Mouse (Mus musculus) mouse embryonic stem cell (cell line): ENCODE measurements around the gene Uqcrc2.

Experiments
- in situ Hi-C, 2 experiments: fragments of 300-500 bp; cut with MboI; formaldehyde crosslinking; loops; 1 replicate in 1 of 2; 3 replicates in 1 of 2; pipeline ENCODE4 v1.14.3; 2019 to 2020; ENCODE audit warnings: low sequenced_read_pairs in 2 of 2, low pct_unique_long_range_greater_than_20kb in 1 of 2, mixed read lengths in 1 of 2; ENCODE audit not compliant: unreplicated experiment in 1 of 2

Uqcrc2 gene

DNA sequence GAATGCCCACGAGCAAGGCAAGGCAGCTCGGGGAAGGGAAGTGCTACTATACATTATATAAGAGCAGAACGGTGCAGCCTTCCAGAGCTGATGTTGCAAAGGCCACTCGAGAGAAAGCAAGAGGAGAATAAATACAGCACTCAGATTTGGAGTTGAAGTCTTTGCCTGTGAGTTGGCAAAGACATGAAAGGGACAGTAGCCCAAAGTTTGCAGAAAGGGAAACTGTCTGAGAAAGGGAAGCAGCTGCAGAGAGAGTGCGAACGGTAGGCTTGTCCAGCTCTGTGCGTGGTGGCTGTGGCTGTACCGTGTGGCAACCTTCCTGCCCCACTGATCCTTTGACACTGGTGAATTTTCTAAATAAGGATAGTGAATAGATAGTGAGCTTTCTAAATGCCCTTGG lies 44.0 kb downstream of the Uqcrc2 start:
- in situ Hi-C loops = loop anchor here (10.0 kb wide), 2 partner anchors 236 to 246 kb away; partner anchors contain the start of gene Polr3e (in 1 of the 2)

DNA sequence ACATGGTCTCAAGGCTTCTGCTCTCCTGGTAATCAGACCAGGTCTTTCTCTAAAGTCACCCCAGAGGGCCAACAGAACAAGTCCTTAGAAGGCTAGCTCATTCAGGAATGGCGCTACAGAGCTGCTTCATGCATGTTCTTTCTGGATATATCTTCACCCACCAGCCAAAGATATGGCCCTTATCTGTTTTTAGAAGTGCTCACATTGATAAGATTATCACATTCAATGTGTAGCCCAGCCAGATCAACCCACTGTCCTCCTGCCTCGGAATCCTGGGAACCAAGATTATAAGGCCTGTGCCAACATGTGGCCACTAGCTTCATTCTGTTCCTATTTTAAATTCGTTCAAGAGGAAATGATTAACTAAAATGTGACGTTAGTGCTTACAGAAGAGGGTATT lies 47.0 kb downstream of the Uqcrc2 start:
- in situ Hi-C loops = no loop called here

DNA sequence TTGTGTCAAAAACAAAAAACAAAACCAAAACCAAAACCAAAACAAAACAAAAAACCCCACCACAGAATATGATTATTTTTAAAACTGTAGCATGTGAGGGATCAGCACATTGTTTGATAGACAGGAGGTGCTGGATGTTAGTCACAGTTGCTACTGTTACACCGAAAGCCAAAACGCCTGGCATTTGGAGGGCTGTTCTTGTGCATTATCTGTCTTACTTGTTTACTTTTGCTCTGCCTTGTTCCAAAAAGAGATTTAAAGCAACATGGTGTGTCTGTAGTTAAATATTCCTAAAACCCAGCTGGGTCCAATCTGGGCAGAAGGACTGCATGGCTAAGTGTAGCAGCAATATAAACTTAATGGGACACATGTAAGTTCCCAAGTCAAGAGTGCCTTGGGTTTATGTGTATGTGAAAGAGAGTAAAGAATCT lies 49.8 kb downstream of the Uqcrc2 start:
- in situ Hi-C loops = no loop called here

DNA sequence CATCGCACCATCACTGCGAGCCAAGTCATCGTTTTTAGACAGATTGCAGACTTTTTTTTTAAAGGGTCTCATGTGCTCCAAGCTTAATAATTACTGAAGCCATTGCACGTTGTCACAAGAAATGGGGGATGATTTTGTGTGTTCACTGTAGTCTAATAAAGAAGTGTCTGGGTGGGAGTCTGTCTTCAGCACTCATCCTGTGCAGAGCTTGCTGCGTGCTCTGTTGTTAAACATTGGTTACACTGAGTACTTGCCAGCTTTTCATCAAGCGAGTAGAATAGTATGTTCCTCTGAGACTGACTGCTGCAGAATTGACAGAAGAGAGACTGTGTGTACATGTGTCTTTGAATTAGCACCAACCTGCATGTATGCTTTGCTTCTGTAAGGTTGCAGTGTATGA lies 50.3 kb downstream of the Uqcrc2 start:
- in situ Hi-C loops = no loop called here

DNA sequence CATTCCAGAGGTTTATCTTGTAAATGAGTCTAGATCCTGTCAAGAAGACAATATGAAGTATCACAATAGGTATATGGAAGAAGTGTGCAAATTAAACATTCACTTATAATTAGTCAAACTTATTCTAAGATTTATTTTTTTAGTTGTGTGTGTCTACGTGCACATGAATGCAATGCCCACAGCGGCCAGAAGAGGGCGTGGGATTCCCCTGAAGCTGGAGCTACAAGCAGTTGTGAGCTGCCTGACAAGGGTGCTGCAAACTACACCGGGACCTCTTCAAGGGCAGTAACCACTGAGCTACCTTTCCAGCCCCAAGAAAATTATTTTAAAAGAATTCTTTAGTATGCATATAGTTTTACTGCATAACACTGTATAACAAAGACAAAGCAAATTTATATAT lies 55.7 kb downstream of the Uqcrc2 start:
- in situ Hi-C loops = no loop called here

DNA sequence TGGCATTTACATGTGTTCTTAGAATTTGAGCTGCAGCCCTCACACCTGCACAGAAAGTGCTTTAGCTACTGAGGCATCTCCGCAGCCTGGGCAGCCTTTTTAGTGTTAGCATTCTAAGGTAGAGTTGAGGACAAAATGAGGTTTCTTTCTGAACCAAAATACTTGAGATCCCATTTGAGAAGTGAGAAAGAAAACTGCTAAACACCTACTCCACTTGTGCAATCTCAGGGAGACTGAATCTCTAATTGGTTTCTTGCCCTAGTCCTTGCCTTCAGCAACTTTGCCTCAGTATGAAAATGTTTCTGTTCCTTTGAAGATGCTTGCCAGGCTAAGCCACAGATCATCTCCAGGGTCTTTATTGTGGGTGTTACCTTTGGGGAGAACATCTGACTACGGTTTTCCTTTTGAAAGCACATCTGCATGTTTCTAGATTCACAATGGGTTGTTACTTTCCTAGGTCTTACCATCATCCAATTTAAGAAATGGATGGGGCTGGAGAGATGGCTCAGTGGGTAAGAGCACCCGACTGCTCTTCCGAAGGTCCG lies 58.9 kb downstream of the Uqcrc2 start:
- in situ Hi-C loops = no loop called here

DNA sequence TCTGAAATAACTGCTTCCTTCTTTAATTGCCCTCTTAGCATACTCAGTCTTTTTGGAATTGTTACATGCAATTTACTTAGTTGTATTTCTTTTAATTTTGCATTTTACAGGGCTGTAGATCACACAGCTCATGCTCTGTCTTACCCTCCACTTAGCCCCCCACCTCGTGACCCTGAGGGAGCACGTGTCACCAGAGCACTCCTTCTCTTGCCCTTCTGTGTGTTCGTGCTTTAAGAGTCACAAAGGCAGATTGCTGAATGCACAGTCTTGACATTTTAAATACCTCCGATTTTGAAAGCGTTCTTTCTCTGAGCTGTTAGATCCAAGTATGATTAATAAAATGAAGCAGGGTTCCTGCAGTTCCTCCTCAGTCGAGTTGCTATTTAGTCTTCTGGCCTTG lies 60.2 kb downstream of the Uqcrc2 start:
- in situ Hi-C loops = no loop called here

DNA sequence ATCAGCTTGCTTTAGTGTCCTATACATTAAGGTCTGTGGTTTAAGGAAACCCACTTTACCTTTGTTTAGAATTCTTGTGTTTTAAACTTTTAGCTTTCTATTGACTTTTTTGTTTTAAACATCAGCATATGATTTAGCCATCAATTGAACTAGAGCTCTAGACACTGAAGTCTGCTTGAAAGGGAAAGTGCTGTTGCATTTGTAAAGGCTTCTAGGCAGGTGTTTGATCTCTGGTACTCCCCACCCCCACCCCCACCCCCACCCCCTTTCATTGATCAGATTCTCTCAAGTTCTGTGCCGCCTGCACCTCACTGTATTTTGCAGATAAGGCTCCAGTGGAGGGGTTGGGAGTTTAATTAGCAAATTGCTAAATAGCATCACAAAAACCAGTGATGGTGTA lies 60.7 kb downstream of the Uqcrc2 start:
- in situ Hi-C loops = no loop called here

DNA sequence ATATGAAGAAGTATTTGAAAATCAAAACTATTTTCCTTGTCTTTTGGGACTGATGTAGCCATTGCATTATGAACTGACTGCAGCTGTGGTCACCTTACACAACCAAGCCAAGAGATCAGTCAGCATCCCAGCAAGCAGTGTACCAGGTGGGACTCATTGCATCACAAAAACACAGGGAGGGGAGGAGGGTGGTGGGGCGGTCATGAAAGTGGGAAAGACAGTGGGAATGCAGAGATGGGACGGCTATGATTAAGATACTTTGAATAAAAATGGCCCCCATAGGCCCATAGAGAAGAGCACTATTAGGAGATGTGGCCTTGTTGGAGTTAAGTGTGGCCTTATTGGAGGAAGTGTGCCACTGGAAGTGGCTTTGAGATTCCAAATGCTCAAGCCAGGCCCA lies 61.4 kb downstream of the Uqcrc2 start:
- in situ Hi-C loops = no loop called here

DNA sequence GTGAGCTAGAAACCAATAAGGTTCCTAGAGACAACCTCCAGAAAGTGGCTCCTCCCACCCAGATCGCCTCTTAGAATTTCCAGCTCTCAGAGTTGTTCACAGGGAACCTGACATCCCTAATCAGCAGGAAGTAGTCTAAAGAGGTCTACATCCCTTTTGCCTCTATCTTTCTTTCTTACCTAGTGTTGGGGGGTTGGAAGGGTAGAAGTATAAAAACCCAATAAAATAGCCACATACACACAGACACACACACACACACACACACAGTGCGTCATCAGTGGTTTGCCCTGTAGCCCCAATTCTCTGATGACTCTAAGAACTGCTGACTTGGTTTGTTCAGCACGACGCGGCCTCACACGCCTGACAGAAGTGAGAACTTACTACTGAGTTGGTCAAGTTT lies 64.6 kb downstream of the Uqcrc2 start:
- in situ Hi-C loops = no loop called here

DNA sequence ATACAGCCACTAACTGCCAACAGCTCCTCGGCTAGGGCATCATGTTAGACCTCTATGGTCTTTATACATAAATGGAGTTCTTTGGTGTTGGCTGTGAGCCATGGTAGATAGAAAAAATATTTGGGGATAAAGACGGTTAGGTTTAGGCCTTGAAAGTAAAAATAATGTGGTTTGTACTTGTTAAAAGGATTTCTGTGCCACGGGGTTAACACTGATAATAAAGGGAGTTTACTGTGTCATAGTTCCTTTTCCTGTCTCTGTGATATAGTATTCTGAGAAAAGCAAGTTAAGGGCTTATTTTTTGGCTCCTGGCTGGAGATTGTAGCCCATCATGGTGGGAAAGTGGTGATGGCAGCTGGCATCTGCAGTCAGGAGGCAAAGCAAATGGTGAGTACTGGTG lies 68.9 kb downstream of the Uqcrc2 start:
- in situ Hi-C loops = no loop called here
